Mouse (Mus musculus): Measurements from ENCODE around the gene Inpp1.
A peak's percentile ranks its signal among the peaks of the same experiment; 100 is the strongest.

Gene Inpp1

DNA sequence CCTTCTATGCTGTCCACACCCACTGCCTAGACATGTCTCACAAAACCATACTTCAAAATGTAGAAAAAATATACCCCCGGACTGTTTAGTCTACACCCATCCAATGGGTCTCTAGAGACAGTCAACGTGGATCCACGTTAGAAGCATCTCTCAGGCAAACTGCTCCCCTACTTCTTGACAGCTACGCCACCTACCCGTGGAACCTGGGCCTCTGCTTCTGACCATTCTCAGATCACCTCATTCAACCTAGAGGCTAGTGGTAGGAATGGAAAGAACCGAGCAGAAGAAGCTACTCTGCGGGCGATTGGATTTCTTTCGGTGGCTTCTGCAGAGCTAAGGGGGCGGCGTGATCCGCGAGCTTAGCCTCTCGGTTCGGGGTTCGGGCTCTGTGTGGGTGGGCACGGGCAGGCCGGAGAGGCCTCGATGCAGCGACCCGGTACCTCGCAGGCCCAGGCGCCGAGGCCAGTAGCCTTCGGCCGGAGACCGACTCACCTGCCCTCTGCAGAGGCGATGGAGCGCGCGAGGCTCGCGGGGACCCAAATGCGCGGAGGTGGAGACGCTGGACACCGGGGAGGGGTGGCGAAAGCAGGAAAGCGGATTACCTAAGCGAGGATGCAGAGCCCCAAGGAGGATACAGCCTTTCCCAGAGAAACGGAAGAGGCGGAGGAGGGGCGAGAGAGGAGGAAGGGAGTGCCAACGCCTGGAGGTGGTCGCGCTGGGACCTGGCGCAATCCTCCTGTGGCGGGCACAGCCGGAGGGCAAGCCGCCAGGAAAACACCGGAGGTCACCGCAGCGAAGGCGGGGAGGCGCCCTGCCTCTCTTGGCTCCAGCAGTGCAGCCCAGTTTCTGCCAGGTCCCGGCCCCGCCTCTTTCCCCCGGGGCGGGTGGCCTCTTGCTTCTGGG is at the start of gene Inpp1:
TSS of gene Inpp1 (minus strand) at position 779 of the 903 bp plus-strand sequence.
- peak; percentile 86 to 90 for DNase-seq

DNA sequence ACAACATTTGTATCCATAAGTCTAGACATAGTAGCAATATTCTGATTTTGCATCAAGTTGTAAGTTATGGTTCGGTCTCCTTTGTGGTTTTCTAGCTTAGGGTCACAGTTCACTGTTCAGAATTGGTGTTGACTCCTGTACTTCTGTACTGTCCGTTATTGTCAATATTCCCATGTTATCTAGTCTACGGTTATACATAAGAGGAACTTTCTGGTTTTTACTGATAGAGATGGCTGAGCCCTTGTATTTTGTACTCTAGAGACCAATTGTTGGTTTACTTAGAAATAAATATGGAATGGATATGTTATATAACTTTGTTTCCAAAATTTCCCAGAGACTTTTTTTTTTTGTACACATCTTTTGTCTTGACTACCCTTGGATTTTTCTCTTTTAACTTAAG is 48.5 kb upstream of the Inpp1 start:
- no peak for DNase-seq

DNA sequence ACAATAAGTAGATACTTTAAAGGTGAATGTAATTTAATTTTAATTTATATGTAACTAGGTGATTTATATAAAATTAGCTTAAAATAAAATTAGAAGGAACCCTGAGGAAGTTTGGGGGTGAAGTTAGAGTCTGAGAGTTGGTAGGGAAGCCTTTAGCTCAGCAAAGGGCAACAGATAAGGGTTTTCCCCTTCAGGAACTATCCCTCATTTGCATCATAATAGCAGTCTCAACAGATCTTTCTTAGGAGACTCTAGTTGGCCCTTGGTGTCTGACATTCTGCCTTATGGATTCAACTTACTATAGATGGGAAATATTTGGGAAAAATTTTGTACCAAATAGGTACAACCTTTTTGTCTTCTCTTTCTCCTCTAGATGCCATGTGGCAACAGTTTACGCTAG is 46.7 kb upstream of the Inpp1 start:
- DNase-seq = no peak

DNA sequence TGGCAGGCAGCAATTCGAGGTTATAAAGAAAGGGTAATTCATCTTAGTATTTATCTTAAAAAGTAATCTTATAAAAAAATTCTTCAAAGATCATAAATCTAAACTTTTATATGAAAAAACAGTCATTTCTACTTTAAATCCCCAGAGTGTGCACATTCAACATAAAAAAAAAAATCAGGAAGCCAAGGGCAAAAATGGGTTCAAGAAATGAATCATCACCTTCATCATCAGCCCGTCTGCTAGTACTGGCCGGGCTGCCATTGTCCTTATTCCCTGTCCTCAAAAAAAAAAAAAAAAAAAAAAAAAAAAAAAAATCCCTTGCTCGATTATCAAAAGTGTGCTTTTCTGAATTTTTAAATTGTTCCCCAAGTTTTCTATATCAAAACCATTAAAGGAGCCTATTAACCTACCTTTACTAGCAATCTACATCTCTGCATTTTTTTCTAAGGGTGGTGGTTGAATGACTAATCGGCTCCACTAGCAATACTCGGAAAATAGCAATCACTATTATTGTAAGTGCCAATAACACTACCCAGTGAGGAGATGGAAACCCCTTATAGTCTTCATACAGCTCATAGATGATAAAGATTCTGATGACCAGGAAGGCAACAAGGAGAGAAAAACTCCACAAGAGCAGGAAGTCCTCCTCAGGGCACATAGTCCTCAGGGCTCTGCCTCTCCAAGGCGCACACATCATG is 38.6 kb upstream of the Inpp1 start:
- no peak for DNase-seq

DNA sequence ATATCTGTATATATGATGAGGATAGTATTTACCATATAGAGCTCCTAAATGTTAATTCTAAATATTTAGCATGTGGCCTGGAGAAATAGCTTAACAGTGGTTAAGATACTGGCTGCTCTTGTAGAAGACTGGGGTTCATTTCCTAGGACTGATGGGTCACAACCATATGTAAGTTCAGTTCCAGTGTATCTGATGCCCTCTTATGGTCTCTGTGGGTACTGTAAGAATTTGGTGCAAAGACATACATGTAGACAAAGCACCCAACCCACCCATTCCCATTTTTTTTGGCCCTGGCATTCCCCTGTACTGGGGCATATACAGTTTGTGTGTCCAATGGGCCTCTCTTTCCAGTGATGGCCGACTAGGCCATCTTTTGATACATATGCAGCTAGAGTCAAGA is 36.5 kb upstream of the Inpp1 start:
- DNase-seq = peak in 1 of 2 experiments; percentile 51

DNA sequence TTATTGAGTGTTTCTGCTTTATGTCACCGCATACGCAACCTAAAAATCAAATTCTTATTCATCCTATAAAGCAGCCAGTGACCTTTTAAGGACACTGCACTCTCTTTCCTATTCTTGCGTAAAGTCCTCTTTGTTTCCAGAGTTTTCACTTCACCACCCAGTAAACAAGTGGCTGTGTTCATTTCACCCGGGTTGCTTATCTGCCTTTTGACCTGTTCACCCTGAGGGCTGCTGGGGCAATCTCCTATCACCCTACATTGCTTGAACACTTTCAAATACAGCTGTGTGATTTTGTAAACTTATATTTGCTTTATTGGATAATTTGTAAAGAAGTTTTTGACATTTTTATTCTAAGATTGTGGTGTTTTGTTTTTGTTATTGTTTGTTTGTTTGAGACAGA is 31.9 kb upstream of the Inpp1 start:
- no peak for DNase-seq

DNA sequence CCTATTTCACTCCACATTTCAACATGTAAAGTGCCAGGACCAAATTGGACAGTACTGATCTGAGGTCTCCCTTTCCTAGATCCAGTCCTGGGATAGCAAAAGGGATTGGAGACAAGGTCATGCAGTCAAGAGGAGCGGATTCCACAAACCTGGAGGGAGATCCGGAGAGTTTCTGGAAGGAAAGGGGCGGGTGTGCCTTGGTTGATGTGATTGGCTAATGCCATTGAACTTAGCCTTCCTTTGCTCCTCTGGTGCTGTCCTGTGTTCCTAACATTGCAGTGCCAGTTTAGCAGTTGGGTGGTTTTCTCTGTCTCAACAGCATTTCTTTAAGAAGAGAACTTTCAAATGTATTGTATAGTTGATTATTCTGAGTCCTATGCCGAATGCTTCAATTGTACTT is 29.1 kb upstream of the Inpp1 start:
- DNase-seq = no peak

DNA sequence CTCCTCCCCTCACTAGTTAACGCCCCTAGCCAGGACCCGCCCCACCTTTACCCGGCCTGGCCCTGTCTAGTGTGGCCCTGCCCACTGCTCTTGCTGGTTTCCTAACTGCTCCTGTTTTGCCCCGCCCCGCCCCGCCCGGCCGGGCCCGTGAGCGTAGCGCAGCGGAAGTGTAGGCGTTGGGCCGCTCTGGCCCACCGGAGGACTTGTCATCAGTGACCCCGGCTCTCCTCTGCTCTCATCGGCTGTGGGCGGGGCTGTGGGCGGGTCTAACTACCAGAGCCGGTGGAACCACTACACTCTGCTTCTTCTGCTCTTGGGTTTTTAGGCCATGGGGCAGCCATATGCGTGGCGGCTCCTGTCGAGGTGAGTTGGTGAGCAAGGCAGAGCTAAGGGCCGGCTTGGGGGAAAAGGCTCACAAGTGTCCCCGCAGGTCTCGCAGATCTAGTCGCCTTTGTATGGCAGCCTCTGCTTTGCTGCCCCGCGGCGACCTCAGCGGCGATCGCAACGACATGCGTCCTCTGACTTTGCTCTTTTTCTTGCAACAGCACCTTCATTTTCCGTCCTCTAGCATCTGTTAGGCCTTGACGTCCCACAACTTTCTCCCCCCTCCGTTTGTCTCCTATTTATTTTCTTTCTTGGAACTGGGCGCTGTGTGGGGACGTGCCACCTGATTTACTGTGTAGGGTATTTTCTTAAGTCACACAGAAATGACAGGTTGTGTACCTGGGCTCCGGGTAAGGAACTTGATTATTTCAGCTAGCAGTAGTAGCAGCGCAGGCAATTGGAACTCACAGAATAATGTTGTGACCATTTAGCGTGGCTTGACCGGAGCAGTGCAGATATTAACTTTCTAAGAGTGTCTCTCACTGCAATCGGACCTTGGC is 27.5 kb upstream of the Inpp1 start, which contains the start of gene Hibch:
TSS of gene Hibch (plus strand) at position 148 of the 884 bp plus-strand sequence.
- peak; percentile 99 to 100 for DNase-seq

DNA sequence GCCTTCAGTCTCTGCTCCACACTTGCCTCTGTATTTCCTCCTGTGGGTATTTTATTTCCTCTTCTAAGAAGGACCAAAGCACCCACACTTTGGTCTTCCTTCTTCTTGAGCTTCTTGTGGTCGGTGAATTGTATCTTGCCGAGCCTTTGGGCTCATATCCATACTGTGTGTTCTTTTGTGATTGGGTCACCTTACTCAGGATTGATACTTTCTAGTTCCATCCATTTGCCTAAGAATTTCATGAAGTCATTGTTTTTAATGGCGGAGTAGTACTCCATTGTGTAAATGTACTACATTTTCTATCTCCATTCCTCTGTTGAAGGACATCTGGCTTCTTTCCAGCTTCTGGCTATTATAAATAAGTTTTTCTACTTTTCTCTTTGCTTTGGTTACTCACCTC is 26.9 kb upstream of the Inpp1 start:
- no peak for DNase-seq

DNA sequence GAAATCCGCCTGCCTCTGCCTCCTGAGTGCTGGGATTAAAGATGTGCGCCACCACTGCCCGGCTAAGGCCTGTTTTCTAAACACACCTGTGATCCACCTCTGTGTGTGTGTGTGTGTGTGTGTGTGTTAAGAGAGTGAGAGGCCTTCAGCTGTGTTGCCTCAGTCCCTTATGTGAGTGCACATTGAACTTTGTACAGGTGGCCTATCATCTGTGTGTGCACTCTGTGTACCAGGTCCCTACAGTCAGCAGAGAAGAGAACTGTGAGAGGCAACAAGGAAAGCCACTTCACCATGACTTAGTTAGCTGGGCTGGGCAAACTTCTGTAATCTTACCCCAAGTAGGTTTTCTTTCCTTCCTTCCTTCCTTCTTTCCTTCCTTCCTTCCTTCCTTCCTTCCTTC is 21.6 kb upstream of the Inpp1 start:
- DNase-seq = no peak

DNA sequence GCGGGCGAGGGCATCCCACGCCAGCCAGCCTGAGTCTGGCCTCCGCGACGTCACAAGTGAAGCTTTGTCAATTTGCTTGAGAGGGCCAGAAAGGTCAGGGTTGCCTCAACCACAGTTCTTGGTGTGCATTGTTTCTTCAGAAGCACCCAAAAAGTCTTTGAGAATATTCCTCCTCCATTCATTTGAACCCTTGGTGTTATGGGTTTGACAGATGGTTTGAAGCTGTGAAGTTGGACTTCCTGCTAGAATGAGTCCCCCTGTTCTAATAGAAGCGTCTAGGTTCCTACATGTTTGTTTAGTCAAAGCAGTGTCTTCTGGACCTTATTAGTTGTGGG is 292 bp upstream of the Inpp1 start:
- no peak for DNase-seq

DNA sequence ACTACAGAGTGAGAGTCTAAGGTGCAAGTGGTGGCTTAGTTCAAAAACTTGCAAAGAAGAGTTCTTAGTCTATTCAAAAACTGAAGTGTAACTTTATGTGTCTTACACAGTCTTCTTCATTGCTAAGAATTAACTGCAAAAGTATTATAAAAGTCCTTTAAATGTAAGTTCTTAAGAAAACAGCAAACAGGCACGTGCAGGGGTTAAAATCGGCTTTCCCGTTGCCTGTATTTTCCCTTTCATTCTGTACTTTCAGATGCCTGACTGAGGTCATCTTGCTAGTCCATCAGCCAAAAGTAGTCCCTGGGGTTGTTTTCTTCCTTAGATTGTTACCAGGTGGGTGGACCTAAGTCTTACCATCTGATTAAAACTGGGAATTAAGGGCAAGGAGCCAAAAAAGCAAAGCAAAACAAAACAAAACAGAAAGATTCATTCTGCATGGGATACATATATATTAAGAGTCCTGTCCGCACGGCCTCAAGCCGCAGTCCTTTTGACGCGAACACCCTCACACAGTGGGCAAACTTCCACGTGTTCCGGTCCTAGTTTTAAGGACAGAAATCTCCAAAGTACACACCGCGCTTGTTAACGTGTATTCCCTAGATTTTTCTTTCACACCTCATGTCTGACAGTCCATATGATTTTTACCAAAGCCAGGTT is 1.1 kb downstream of the Inpp1 start:
- DNase-seq = no peak

DNA sequence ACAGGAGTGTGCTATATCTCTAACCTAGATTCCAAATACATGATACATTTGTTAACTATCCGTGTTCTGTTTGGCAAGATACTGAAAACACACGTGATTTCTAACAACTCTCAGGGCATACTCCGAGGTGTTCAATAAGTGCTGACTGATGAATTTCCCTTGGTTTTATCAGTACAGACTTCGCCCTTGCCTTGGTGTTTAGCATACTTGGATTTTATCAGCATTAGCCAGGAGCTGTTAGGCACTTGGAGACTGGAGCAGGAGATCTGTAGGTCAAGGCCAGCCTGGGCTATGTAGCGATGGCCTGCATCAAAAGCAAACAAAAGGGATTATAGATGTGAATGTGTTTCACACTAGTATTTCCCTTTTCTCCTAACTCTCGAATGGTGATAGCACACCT is 9.0 kb downstream of the Inpp1 start:
- DNase-seq = no peak

DNA sequence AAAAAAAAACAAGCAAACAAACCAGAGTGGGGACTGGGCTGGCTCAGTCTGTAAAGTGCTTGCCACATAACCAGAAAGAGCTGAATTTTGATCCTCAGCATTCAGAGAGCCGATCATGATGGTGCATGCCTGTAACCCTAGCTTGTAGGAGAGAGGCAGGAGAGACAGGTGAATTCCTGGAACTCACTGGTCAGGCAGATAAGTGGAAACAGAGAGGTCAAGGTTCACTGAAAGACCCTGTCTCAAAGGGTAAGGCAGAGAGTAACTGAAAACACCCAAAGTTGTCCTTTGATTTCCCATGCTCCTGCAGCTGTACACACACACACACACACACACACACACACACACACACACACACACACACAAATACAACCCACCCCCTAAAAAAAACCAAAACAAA is 12.4 kb downstream of the Inpp1 start:
- DNase-seq = no peak

DNA sequence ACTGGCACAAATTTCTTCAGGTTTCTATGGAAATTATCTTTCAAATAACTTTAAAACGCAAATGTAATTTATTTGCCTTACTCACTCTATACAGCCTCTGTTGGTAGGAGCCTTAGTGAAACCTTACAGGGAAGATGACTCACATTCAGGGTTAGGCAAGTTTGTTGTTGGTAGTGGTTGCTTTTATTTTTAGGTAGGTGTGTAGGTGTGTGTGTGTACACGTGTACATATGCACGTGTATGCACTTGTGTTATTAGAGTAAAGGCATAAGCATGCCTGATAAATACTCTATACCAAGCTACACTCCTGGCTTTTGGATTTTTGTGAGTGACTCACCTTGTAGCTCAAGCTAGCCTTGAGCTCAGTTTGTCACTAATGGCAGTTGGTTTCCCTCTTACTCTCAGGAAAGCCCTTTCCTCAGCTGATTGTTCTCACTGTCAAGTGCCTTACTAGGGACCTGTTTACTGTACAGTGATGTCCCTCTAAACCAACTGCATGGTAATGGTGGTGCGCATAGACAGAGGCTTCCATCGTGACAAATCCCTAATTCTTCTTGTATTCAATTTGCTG is 15.0 kb downstream of the Inpp1 start:
- DNase-seq = no peak

DNA sequence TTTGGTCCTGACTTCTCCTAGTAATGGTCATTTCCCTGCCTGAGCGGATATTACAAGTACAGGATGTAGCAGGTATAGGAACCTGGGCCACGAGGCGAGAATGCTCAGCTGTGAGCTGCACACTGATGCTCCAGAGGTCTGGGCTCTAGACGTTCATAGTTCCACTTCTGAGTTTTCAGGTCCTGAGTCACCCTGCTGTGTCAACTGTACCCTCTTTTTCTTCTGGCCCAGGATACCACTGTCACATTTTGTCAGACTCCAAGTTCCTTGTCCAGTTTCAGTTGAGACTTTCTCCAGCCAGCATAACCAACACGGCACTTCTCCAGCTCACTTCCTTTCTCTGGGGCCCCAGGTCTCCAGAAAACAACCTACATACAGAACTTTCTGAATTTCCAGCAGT is 15.8 kb downstream of the Inpp1 start:
- DNase-seq = no peak

DNA sequence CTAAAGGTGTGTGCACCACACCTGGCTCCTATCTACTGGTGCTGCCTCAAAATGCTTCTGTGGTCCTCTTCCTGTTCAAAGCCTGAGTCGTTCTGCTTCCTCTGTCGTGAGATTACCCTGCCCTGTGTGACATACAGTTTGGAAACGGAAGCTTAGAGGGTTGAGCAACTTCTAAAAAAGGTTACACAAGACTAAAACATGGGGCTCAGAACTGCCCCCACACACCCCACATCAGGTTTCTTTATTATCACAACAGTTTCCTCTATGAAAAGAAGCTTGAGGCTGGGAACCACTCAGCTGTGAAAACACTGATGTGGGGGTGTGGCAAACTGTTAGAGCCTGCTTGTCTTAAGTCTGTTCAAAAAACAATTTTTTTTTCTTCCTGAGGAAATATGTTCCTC is 17.1 kb downstream of the Inpp1 start:
- peak in 1 of 2 experiments; percentile 26 for DNase-seq

DNA sequence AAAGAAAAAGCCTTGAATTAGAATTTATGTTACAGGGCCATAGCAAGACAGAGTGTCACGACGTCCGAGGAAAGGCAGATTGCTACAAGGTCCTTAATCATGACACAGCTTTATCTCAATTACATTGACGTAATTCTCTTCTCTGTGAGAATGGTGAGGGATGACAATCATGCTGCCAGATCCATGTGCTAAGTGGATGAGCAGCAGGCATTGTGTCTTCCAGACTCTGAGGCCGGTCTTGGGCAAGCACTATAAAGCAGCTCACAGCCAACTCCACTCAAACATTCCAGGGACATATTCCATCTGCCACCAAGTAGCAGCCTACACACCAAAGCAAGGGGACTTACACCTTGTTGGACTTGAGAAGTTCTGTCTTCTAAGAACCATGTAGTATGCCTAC is 17.7 kb downstream of the Inpp1 start:
- no peak for DNase-seq

DNA sequence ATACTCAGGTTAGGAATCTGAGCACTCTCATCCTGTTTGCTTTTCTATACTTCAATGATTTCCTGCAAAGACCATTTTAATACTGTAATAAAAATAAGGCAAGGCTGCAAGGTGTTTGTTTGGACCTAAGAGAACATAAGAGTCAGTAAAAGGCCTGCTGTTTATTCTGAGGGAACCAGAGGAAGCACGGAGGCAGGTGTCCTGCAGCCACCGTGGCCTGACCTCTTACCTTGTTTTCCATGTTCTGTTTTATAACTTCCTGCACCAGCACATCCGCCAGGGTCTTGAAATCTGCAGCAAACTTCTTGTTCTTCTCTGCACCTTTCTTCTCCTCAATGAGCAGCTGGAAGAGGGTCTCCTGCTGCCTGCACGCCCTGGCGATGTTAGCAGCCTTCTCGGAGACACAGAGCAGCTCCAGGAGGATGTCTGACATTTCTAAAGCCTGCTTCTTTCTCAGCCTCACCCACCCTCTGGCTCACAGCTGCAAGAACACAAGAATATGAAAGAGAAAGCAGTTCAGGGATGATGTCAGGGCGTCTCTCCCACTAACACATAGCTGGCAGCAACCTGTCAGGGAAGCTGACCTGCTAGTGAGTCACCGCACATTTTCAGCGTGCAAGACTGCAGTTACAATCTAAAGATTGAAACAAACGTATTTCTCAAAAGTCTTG is 18.3 kb downstream of the Inpp1 start:
- peak; percentile 16 to 21 for DNase-seq

DNA sequence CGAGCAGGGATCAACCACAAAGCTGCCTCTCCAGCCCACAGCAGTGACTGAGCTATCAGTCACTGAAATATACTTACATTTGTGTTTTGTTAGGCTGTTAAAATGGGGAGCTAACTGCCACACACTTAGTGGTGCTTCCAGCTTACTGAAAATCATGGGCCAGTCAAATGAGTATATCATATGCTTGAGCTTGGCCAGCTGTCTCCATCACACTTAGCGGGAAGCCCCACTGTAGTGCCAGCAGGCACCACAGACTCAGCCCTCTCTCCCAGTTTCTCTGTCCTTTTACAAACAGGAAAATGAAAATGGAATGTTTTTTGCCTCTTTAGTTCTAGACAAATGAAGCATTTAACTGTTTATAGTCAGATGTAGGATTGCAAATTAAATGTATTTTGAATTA is 21.6 kb downstream of the Inpp1 start:
- no peak for DNase-seq

DNA sequence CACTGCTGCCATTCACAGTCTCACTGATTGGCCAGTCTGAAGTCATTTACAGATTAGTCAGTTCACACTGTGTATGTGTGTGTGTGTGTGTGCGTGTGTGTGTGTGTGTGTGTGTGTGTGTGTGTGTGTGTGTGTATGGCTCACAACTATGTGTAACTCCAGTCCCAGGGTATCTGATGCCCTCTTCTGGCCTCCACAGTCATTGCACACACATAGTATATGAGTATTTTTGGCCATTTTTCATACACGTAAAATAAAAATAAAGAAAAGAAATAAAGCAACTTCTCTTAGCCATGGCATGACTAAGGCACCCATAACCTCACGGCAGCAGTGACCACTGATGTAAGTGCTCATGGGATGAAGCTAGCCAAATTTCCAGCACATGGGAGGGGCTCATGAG is 23.8 kb downstream of the Inpp1 start:
- DNase-seq = no peak

DNA sequence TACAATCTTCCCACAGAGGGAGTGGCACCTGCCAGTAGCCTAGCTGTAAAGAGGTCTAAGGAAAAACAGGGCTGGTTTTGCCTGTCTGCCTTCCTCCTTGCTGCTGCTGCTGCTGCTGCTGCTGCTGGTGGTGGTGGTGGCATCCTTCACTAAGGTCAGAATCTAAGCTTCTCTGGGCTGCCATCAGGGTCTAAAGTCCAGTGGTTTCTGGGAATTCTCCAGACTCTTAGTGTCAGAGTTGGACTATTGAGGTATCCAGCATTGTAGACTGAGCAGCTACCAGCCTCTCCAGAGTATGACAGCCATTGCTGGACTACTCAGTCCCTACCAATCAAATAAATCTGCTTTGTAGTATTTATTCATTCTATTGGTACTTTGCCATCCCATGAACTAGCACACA is 24.8 kb downstream of the Inpp1 start:
- DNase-seq = no peak
